Mouse (Mus musculus) stomach, postnatal 0 days (tissue): ENCODE data around the gene Ciao2a.

ENCODE experiments used
- CTCF ChIP-seq: IDR thresholded peaks from 2 replicates; pipeline ENCODE4 v1.5.1; 2016; ENCODE audit warnings: antibody characterized with exemption, low read depth, mild to moderate bottlenecking, moderate library complexity
- EP300 ChIP-seq: optimal IDR thresholded peaks from 2 replicates; pipeline ENCODE3; 2016; ENCODE audit warnings: antibody characterized with exemption

DNA sequence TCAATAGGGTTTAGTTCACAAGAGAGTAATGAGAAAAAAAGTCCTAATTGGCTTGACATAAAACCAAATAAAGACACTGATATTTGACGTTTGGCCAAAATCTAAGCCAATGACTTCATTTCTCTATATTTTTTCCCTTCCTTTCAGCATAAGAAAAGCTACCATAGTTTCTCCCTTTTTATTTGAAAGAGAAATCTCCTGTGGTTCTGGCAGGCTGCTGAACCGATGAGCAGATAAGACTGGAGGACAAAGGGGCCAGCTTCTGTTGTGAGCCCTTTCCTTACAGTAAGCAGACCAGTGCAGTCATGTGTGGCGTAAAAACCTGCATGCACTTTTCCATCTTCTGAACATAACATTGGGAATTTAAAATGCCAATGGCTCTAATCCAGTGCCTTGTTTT lies 5.5 kb upstream of the Ciao2a start:
- TF ChIP-seq CTCF (no peak), EP300 (no peak)
